Mouse (Mus musculus) forebrain, postnatal 0 days (tissue): ENCODE measurements around the gene Nfatc4. TPM values are rescaled to one million over a fixed set of nuclear protein-coding genes. Genes with fewer than 3 reads are reported as not detected.

Source experiments
- ATAC-seq: fragments of 200-750 bp; cut with Nextera tagmentation; 2 replicates; pipeline ENCODE4 v1.8.0; 2017; ENCODE audit warnings: mild to moderate bottlenecking, moderate library complexity
- DNase-seq: peaks from one replicate; pipeline ENCODE4 v3.0.0-alpha.2; 2015
- H3K27ac ChIP-seq: fragments of 300-500 bp; sonication (generic); 2 replicates; pipeline ENCODE4 v1.5.1; 2014; ENCODE audit warnings: low read depth, mild to moderate bottlenecking, antibody characterized with exemption, low read length, moderate library complexity, mixed read lengths
- H3K27me3 ChIP-seq: fragments of 300-500 bp; sonication (generic); 2 replicates; pipeline ENCODE4 v1.6.1; 2014; ENCODE audit warnings: mild to moderate bottlenecking, low read length, mixed read lengths; ENCODE audit not compliant: insufficient read depth
- H3K36me3 ChIP-seq: fragments of 300-500 bp; sonication (generic); 2 replicates; pipeline ENCODE4 v1.6.1; 2014; ENCODE audit warnings: mild to moderate bottlenecking, moderate library complexity; ENCODE audit not compliant: insufficient read depth
- H3K4me1 ChIP-seq: fragments of 300-500 bp; sonication (generic); 2 replicates; pipeline ENCODE4 v1.6.1; 2014; ENCODE audit warnings: antibody characterized with exemption; ENCODE audit not compliant: insufficient read depth
- H3K4me2 ChIP-seq: fragments of 300-500 bp; sonication (generic); 2 replicates; pipeline ENCODE4 v1.6.1; 2014; ENCODE audit warnings: low read depth, mild to moderate bottlenecking, moderate library complexity
- H3K4me3 ChIP-seq: fragments of 300-500 bp; sonication (generic); 2 replicates; pipeline ENCODE4 v1.5.1; 2014; ENCODE audit warnings: low read depth, low read length, mixed read lengths
- H3K9ac ChIP-seq: fragments of 300-500 bp; sonication (generic); 2 replicates; pipeline ENCODE4 v1.6.1; 2014; ENCODE audit warnings: mild to moderate bottlenecking
- H3K9me3 ChIP-seq: fragments of 300-500 bp; sonication (generic); 2 replicates; pipeline ENCODE4 v1.6.1; 2016; ENCODE audit warnings: low read length
- CTCF ChIP-seq: sonication (generic); IDR thresholded peaks from 2 replicates; pipeline ENCODE4 v1.5.1; 2016; ENCODE audit warnings: antibody characterized with exemption, control low read depth, low read depth
- WGBS: fragments of 180-500 bp; shearing (Covaris S2); extraction: QIAGEN DNeasy Blood & Tissue Kit; methylation state at CpG from one replicate; pipeline ENCODE4 v1.1.7; 2014; 5-methylcytosine and 5-hydroxymethylcytosine counted together
- polyA plus RNA-seq: library from polyadenylated mRNA; unstranded; fragments of >200 nt; fragmentation: Nextera tagmentation; extraction: Ambion mirVana; gene quantifications from 2 replicates; pipeline ENCODE4 v1.2.1, GENCODE M21; 2015
- total RNA-seq: library from RNA; depleted of rRNA; stranded (reverse); fragments of >200 nt; gene quantifications from 2 replicates; pipeline ENCODE4 v1.2.3, GENCODE M21; 2014

Gene Nfatc4
- total and polyA plus RNA-seq, 2 experiments from 2014 or later: 3.9 to 11.9 TPM

- ATAC-seq: no peak
- 76% methylated on average over 7 of the region's 7 CpGs for WGBS
- H3K27ac ChIP-seq: no peak overlapping the region
Measured at GRCm38 (mm10) chr14:55819845-55820405, 3.0 kb upstream of the Nfatc4 start.

GRCm38 (mm10) chr14:55820576-55820975 is 2.4 kb upstream of the Nfatc4 start:
- 83% methylated on average over 9 of the region's 9 CpGs for WGBS
- DNase-seq (no peak), ATAC-seq (no peak)
- no peak overlapping the region for H3K9ac ChIP-seq
- H3K4me2 ChIP-seq: no peak overlapping the region
- H3K4me1 ChIP-seq: peaks cover 16% of the 10 kb centered on the region; the same call in 1 of the 2 replicates
- no peaks in the 10 kb centered on the region for H3K27me3 ChIP-seq
- no peaks in the 10 kb centered on the region for H3K36me3 ChIP-seq
- H3K9me3 ChIP-seq: no peaks in the 10 kb centered on the region
- TF ChIP-seq CTCF: no peak
- no peak overlapping the region for H3K27ac ChIP-seq
- no peak overlapping the region for H3K4me3 ChIP-seq

More at GRCm38 (mm10) chr14:55819845-55820405, 3.0 kb upstream of the Nfatc4 start:
- H3K4me3 ChIP-seq: no peak overlapping the region
- no peaks in the 10 kb centered on the region for H3K36me3 ChIP-seq
- peaks cover 12% of the 10 kb centered on the region for H3K4me1 ChIP-seq
- H3K27me3 ChIP-seq: no peaks in the 10 kb centered on the region
- TF ChIP-seq CTCF: no peak
- H3K9ac ChIP-seq: no peak overlapping the region
- H3K9me3 ChIP-seq: no peaks in the 10 kb centered on the region
- H3K4me2 ChIP-seq: no peak overlapping the region
- no peak for DNase-seq

- ATAC-seq: peak; percentile 34; the same call in 1 of the 2 replicates
- H3K27me3 ChIP-seq: no peaks in the 10 kb centered on the region
- 5% methylated on average over 13 of the region's 13 CpGs for WGBS
- peak; percentile 77 for DNase-seq
- no peaks in the 10 kb centered on the region for H3K36me3 ChIP-seq
- H3K4me2 ChIP-seq: peak overlapping the region; percentile 98
- peak overlapping the region; percentile 69; the same call in 1 of the 2 replicates for H3K27ac ChIP-seq
- H3K4me3 ChIP-seq: peak overlapping the region; percentile 56
- TF ChIP-seq CTCF: peak; percentile 90
- H3K4me1 ChIP-seq: peaks cover 23% of the 10 kb centered on the region; the same call in 1 of the 2 replicates
- H3K9ac ChIP-seq: peak overlapping the region; percentile 62
- H3K9me3 ChIP-seq: no peaks in the 10 kb centered on the region
Measured at GRCm38 (mm10) chr14:55822435-55822990, 431 bp upstream of the Nfatc4 start.

DNA sequence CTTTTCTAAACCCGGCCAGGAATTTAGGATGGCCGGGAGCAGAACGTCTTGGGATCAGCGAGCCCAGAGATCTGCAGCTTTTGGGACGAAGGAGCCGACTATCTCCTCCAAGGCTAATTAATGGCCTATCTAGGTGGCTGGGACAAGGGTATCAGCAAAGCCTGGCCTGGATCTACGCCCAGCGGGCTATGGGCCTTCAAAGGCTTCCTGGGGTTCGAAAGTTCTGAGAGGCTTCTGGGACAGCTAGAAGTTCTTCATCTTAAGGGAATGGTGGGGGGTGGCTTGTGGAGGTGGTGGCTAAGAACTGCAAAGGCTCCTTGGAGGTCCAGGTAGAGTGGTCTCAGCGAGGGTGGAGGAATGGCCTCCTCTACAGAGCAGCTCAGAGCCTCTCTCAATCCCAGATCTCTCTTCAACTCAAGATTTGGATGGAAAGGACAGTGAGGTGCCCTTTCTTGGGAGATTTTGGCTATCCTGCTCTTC is 1.1 kb downstream of the Nfatc4 start:
- DNase-seq: peak; percentile 26

DNA sequence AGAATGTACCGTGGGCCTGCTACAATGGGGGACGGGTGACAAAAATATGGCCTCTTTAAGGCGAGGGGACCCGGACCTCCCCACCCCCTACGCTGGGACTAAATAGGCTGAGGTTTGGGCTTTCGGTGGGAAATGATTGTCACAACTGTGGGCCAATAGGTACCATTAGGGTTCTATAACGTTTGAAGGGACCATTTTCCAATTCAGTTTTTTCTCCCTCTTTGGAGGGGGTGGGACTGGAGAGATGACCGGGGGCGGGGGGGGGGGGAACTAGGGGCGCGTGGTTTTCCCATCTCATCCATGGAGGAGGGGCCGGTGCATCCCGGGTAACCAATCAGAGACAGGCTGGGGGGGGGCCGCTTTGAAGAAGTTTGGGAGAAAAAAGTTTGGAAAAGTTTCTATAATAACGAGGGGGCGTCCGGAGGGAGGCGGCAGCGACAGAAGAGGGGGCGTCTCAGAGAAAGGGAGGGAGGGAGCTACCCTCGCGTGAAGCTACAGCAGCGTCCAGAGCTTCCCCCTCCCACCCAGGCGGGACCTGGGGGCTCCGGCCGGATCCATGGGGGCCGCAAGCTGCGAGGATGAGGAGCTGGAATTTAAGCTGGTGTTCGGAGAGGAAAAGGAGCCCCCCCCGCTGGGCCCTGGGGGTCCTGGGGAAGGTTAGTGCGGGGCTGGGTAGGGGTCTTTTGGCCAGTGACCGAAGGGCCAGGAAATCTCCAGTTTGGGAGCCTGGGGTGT is 1.7 kb downstream of the Nfatc4 start:
- Histone ChIP-seq H3K9me3 (no peaks in the 10 kb centered on the region), H3K4me2 (peak overlapping the region; percentile 98), H3K27ac (peak overlapping the region; percentile 57), H3K4me1 (peaks cover 23% of the 10 kb centered on the region; the same call in 1 of the 2 replicates), H3K27me3 (no peaks in the 10 kb centered on the region), H3K9ac (peak overlapping the region; percentile 55), H3K4me3 (peak overlapping the region; percentile 45), H3K36me3 (no peaks in the 10 kb centered on the region)
- DNase-seq (peak; percentile 15), ATAC-seq (no peak)
- WGBS: 1% methylated on average over 30 of the region's 32 CpGs
- no peak for TF ChIP-seq CTCF

More for the DNA sequence above, 1.1 kb downstream of the Nfatc4 start:
- Histone ChIP-seq H3K9me3 (no peaks in the 10 kb centered on the region), H3K27ac (peak overlapping the region; percentile 41; the same call in 1 of the 2 replicates), H3K4me1 (peaks cover 23% of the 10 kb centered on the region; the same call in 1 of the 2 replicates), H3K9ac (0 out of 2 replicates have a peak overlapping the region, but pooled peaks have one; percentile 62), H3K36me3 (no peaks in the 10 kb centered on the region), H3K4me2 (peak overlapping the region; percentile 98), H3K4me3 (peak overlapping the region; percentile 56), H3K27me3 (no peaks in the 10 kb centered on the region)
- no peak for TF ChIP-seq CTCF
- ATAC-seq: no peak
- WGBS: 3% methylated on average over 10 of the region's 10 CpGs

- no peaks in the 10 kb centered on the region for H3K9me3 ChIP-seq
- WGBS: 1% methylated on average over 23 of the region's 37 CpGs
- H3K27ac ChIP-seq: peak overlapping the region; percentile 57
- ATAC-seq (peak; percentile 14; the same call in 1 of the 2 replicates), DNase-seq (peak; percentile 66)
- no peaks in the 10 kb centered on the region for H3K36me3 ChIP-seq
- no peaks in the 10 kb centered on the region for H3K27me3 ChIP-seq
- H3K4me2 ChIP-seq: peak overlapping the region; percentile 98
- H3K9ac ChIP-seq: peak overlapping the region; percentile 55
- TF ChIP-seq CTCF: peak; percentile 31
- H3K4me3 ChIP-seq: peak overlapping the region; percentile 45
- H3K4me1 ChIP-seq: peaks cover 23% of the 10 kb centered on the region; the same call in 1 of the 2 replicates
Measured at GRCm38 (mm10) chr14:55825216-55826051, 2.5 kb downstream of the Nfatc4 start.
